Mouse (Mus musculus) limb, embryonic 13.5 days (tissue): Measurements from ENCODE around the gene Tinagl1. TPM values are rescaled to one million over a fixed set of nuclear protein-coding genes. Genes with fewer than 3 reads are reported as not detected.

Experiments used
- polyA plus RNA-seq: library from polyadenylated mRNA; unstranded; fragments of >200 nt; fragmentation: Nextera tagmentation; extraction: Ambion mirVana; gene quantifications from 2 replicates; pipeline ENCODE4 v1.2.1, GENCODE M21; 2015

The Tinagl1 gene
- polyA plus RNA-seq, 1 experiment from 2014 or later, result 14.0 TPM

Other genes starting within 250 kb of the Tinagl1 start
- gene Spocd1, start 245.9 kb downstream of the Tinagl1 start, polyA plus RNA-seq, result 0.06 TPM in 2 replicates
- 4.0 and 4.8 TPM in 2 replicates for gene Adgrb2, start 190.3 kb downstream of the Tinagl1 start, polyA plus RNA-seq
- gene Col16a1, start 127.3 kb downstream of the Tinagl1 start, polyA plus RNA-seq, result 64.6 and 65.8 TPM in 2 replicates
- gene Pef1, start 72.6 kb downstream of the Tinagl1 start, polyA plus RNA-seq, result 64.1 and 64.3 TPM in 2 replicates
- not detected in 2 replicates for gene Hcrtr1, start 35.8 kb downstream of the Tinagl1 start, polyA plus RNA-seq
- not detected in 2 replicates for gene Gm853, start 47.3 kb upstream of the Tinagl1 start, polyA plus RNA-seq
- gene Serinc2, start 104.1 kb upstream of the Tinagl1 start, polyA plus RNA-seq, result 223 TPM in 2 replicates
- 24.3 and 27.4 TPM in 2 replicates for gene Fabp3, start 133.5 kb upstream of the Tinagl1 start, polyA plus RNA-seq
- not detected in 2 replicates for gene Gm10570, start 133.6 kb upstream of the Tinagl1 start, polyA plus RNA-seq
- gene Zcchc17, start 184.8 kb upstream of the Tinagl1 start, polyA plus RNA-seq, result 87.1 and 87.4 TPM in 2 replicates
- gene Snrnp40, start 185.0 kb upstream of the Tinagl1 start, polyA plus RNA-seq, result 167 and 173 TPM in 2 replicates